Mouse (Mus musculus): ENCODE results near the gene Dlk1.

Gene Dlk1

GRCm38 (mm10) chr12:109452592-109452991 lies at the start of gene Dlk1:
Gene Dlk1 (plus strand): TSS chr12:109452823.
- no peak for DNase-seq (ENCODE audit: low spot score)

- DNase-seq (ENCODE audit: low spot score): no peak
Measured at GRCm38 (mm10) chr12:109402943-109403342, 49.7 kb upstream of the Dlk1 start.

- DNase-seq (ENCODE audit: low spot score): no peak
Measured at GRCm38 (mm10) chr12:109403752-109404151, 48.9 kb upstream of the Dlk1 start.

GRCm38 (mm10) chr12:109406018-109406417 lies 46.6 kb upstream of the Dlk1 start:
- no peak for DNase-seq (ENCODE audit: low spot score)

GRCm38 (mm10) chr12:109410723-109411122 lies 41.9 kb upstream of the Dlk1 start:
- DNase-seq (ENCODE audit: low spot score): no peak

GRCm38 (mm10) chr12:109411172-109412070 lies 41.2 kb upstream of the Dlk1 start:
- DNase-seq (ENCODE audit: low spot score): no peak

- no peak for DNase-seq (ENCODE audit: low spot score)
Measured at GRCm38 (mm10) chr12:109412071-109412440, 40.6 kb upstream of the Dlk1 start.

- no peak for DNase-seq (ENCODE audit: low spot score)
Measured at GRCm38 (mm10) chr12:109412675-109413074, 39.9 kb upstream of the Dlk1 start.

GRCm38 (mm10) chr12:109413321-109413720 lies 39.3 kb upstream of the Dlk1 start:
- no peak for DNase-seq (ENCODE audit: low spot score)

- DNase-seq (ENCODE audit: low spot score): no peak
Measured at GRCm38 (mm10) chr12:109416681-109417080, 35.9 kb upstream of the Dlk1 start.

- no peak for DNase-seq (ENCODE audit: low spot score)
Measured at GRCm38 (mm10) chr12:109417476-109418201, 35.0 kb upstream of the Dlk1 start.

- no peak for DNase-seq (ENCODE audit: low spot score)
Measured at GRCm38 (mm10) chr12:109420006-109420405, 32.6 kb upstream of the Dlk1 start.

- DNase-seq (ENCODE audit: low spot score): no peak
Measured at GRCm38 (mm10) chr12:109423163-109423562, 29.5 kb upstream of the Dlk1 start.

GRCm38 (mm10) chr12:109423716-109424429 lies 28.8 kb upstream of the Dlk1 start:
- no peak for DNase-seq (ENCODE audit: low spot score)

GRCm38 (mm10) chr12:109424753-109425332 lies 27.8 kb upstream of the Dlk1 start:
- DNase-seq (ENCODE audit: low spot score): no peak

- DNase-seq (ENCODE audit: low spot score): no peak
Measured at GRCm38 (mm10) chr12:109425982-109426381, 26.6 kb upstream of the Dlk1 start.

- DNase-seq (ENCODE audit: low spot score): no peak
Measured at GRCm38 (mm10) chr12:109432475-109433130, 20.0 kb upstream of the Dlk1 start.

- DNase-seq (ENCODE audit: low spot score): no peak
Measured at GRCm38 (mm10) chr12:109436367-109436807, 16.2 kb upstream of the Dlk1 start.

- DNase-seq (ENCODE audit: low spot score): no peak
Measured at GRCm38 (mm10) chr12:109436852-109437251, 15.8 kb upstream of the Dlk1 start.

- DNase-seq (ENCODE audit: low spot score): peak; percentile 68
Measured at GRCm38 (mm10) chr12:109437559-109438350, 14.9 kb upstream of the Dlk1 start.

- DNase-seq (ENCODE audit: low spot score): no peak
Measured at GRCm38 (mm10) chr12:109438383-109438782, 14.2 kb upstream of the Dlk1 start.

Data from spleen, adult 12 weeks (tissue).